Mouse (Mus musculus) kidney, adult 2 months (tissue): ENCODE results near the gene Gdi1.

Source experiments
- CTCF ChIP-seq: fragments of 200-500 bp; conservative IDR thresholded peaks from 2 replicates; pipeline ENCODE4 v1.5.1; 2011; ENCODE audit warnings: low read depth, mild to moderate bottlenecking, control low read depth, low read length, moderate library complexity, mixed read lengths; ENCODE audit not compliant: insufficient read depth, insufficient read length
- POLR2A ChIP-seq: fragments of 200-500 bp; IDR thresholded peaks from one replicate; pipeline ENCODE4 v1.6.1; 2011; ENCODE audit warnings: low read depth, low read length, control low read depth

- TF ChIP-seq POLR2A (no peak), CTCF (no peak)
Observed at GRCm38 (mm10) chrX:74293431-74293830, 11.4 kb upstream of the Gdi1 start.
